Mouse (Mus musculus) liver, embryonic 15.5 days (tissue): ENCODE measurements around the gene Nedd8. TPM values are rescaled to one million over a fixed set of nuclear protein-coding genes. Genes with fewer than 3 reads are reported as not detected.

Experiments used
- ATAC-seq: fragments of 200-750 bp; cut with Nextera tagmentation; 2 replicates; pipeline ENCODE4 v1.8.0; 2017; ENCODE audit warnings: moderate number of reproducible peaks, mild to moderate bottlenecking, moderate library complexity; ENCODE audit not compliant: insufficient read depth
- H3K27ac ChIP-seq: fragments of 300-500 bp; sonication (generic); replicated peaks from 2 replicates; pipeline ENCODE4 v1.5.1; 2015; ENCODE audit warnings: mild to moderate bottlenecking, inconsistent platforms
- H3K27me3 ChIP-seq: fragments of 300-500 bp; sonication (generic); 2 replicates; pipeline ENCODE4 v1.6.1; 2015; ENCODE audit warnings: mild to moderate bottlenecking, inconsistent platforms
- H3K36me3 ChIP-seq: fragments of 300-500 bp; sonication (generic); replicated peaks from 2 replicates; pipeline ENCODE4 v1.6.1; 2015; ENCODE audit warnings: moderate library complexity, mild to moderate bottlenecking, inconsistent platforms
- H3K4me1 ChIP-seq: fragments of 300-500 bp; sonication (generic); replicated peaks from 2 replicates; pipeline ENCODE4 v1.6.1; 2015; ENCODE audit warnings: inconsistent platforms
- H3K4me2 ChIP-seq: fragments of 300-500 bp; sonication (generic); 2 replicates; pipeline ENCODE4 v1.6.1; 2015; ENCODE audit warnings: moderate library complexity, mild to moderate bottlenecking, inconsistent platforms
- H3K4me3 ChIP-seq: fragments of 300-500 bp; sonication (generic); replicated peaks from 2 replicates; pipeline ENCODE4 v1.5.1; 2015; ENCODE audit warnings: mild to moderate bottlenecking, inconsistent platforms
- H3K9ac ChIP-seq: fragments of 300-500 bp; sonication (generic); 2 replicates; pipeline ENCODE4 v1.6.1; 2015; ENCODE audit warnings: moderate library complexity, mild to moderate bottlenecking, inconsistent platforms
- H3K9me3 ChIP-seq: fragments of 300-500 bp; sonication (generic); replicated peaks from 2 replicates; pipeline ENCODE4 v1.6.1; 2016; ENCODE audit warnings: inconsistent platforms
- WGBS: fragments of 180-500 bp; shearing (Covaris S2); methylation state at CpG from one replicate; pipeline ENCODE4 v1.1.7; 2015; ENCODE audit warnings: mixed read lengths; ENCODE audit not compliant: insufficient replicate concordance; 5-methylcytosine and 5-hydroxymethylcytosine counted together
- polyA plus RNA-seq: library from polyadenylated mRNA; unstranded; fragments of >200 nt; fragmentation: Nextera tagmentation; extraction: Ambion mirVana; gene quantifications from 2 replicates; pipeline ENCODE4 v1.2.1, GENCODE M21; 2015

Gene Nedd8
- polyA plus RNA-seq, 1 experiment from 2014 or later: 233 TPM

GRCm38 (mm10) chr14:55671486-55671832 is 465 bp downstream of the Nedd8 start:
- Histone ChIP-seq H3K9ac (peak overlapping the region; percentile 76), H3K9me3 (no peaks in the 10 kb centered on the region), H3K27me3 (no peaks in the 10 kb centered on the region), H3K4me2 (peak overlapping the region; percentile 75), H3K4me3 (peak overlapping the region; percentile 79), H3K27ac (peak overlapping the region; percentile 88), H3K36me3 (peaks cover 28% of the 10 kb centered on the region), H3K4me1 (peaks cover 32% of the 10 kb centered on the region)
- peak; percentile 33; the same call in 1 of the 2 replicates for ATAC-seq
- WGBS: 0% methylated on average over 12 of the region's 12 CpGs

GRCm38 (mm10) chr14:55660636-55661035 is 11.3 kb downstream of the Nedd8 start:
- Histone ChIP-seq H3K36me3 (peaks cover 46% of the 10 kb centered on the region), H3K27ac (peak overlapping the region; percentile 41; the same call in 1 of the 2 replicates), H3K4me3 (peak overlapping the region; percentile 77), H3K4me1 (peaks cover 26% of the 10 kb centered on the region), H3K9me3 (no peaks in the 10 kb centered on the region), H3K4me2 (peak overlapping the region; percentile 74), H3K9ac (no peak overlapping the region; the same call in 1 of the 2 replicates), H3K27me3 (no peaks in the 10 kb centered on the region)
- 50% methylated on average over 2 of the region's 2 CpGs for WGBS
- ATAC-seq: peak; percentile 9; the same call in 1 of the 2 replicates

GRCm38 (mm10) chr14:55659960-55660573 is 11.9 kb downstream of the Nedd8 start, which contains the start of gene Mdp1:
TSS of gene Mdp1 (minus strand) at chr14:55660508.
- WGBS: under 1% methylated on average over 39 of the region's 39 CpGs
- ATAC-seq: peak; percentile 94
- H3K9ac ChIP-seq: peak within 1 kb of the TSS; percentile 72
- H3K9me3 ChIP-seq: no peaks in the 10 kb centered on the region
- H3K4me2 ChIP-seq: peak within 1 kb of the TSS; percentile 74
- H3K4me1 ChIP-seq: peaks cover 26% of the 10 kb centered on the region
- no peaks in the 10 kb centered on the region for H3K27me3 ChIP-seq
- peak within 1 kb of the TSS; percentile 78 for H3K27ac ChIP-seq
- H3K36me3 ChIP-seq: peaks cover 44% of the 10 kb centered on the region
- peak within 1 kb of the TSS; percentile 77 for H3K4me3 ChIP-seq

GRCm38 (mm10) chr14:55658011-55658410 is 13.9 kb downstream of the Nedd8 start:
- Histone ChIP-seq H3K9ac (no peak overlapping the region), H3K27me3 (no peaks in the 10 kb centered on the region), H3K27ac (no peak overlapping the region), H3K9me3 (no peaks in the 10 kb centered on the region), H3K4me3 (no peak overlapping the region), H3K4me1 (peaks cover 26% of the 10 kb centered on the region), H3K36me3 (peaks cover 32% of the 10 kb centered on the region), H3K4me2 (no peak overlapping the region)
- no peak for ATAC-seq
- 83% methylated on average over 5 of the region's 5 CpGs for WGBS

- WGBS: 80% methylated on average over 3 of the region's 3 CpGs
- no peaks in the 10 kb centered on the region for H3K9me3 ChIP-seq
- H3K9ac ChIP-seq: no peak overlapping the region
- peaks cover 24% of the 10 kb centered on the region for H3K36me3 ChIP-seq
- no peak overlapping the region for H3K4me3 ChIP-seq
- no peaks in the 10 kb centered on the region for H3K27me3 ChIP-seq
- peaks cover 26% of the 10 kb centered on the region for H3K4me1 ChIP-seq
- H3K4me2 ChIP-seq: no peak overlapping the region
- ATAC-seq: no peak
- no peak overlapping the region for H3K27ac ChIP-seq
These were observed 15.0 kb downstream of the Nedd8 start for GRCm38 (mm10) chr14:55656935-55657334.

- no peak overlapping the region for H3K4me2 ChIP-seq
- H3K27me3 ChIP-seq: no peaks in the 10 kb centered on the region
- 73% methylated on average over 7 of the region's 7 CpGs for WGBS
- no peak overlapping the region for H3K4me3 ChIP-seq
- H3K9ac ChIP-seq: no peak overlapping the region
- no peak overlapping the region for H3K27ac ChIP-seq
- ATAC-seq: no peak
- H3K4me1 ChIP-seq: peaks cover 10% of the 10 kb centered on the region; the same call in 1 of the 2 replicates
- peaks cover 7% of the 10 kb centered on the region for H3K36me3 ChIP-seq
- no peaks in the 10 kb centered on the region for H3K9me3 ChIP-seq
These were observed 20.4 kb downstream of the Nedd8 start for GRCm38 (mm10) chr14:55651528-55651927.

- Histone ChIP-seq H3K4me1 (peaks cover 25% of the 10 kb centered on the region), H3K9me3 (no peaks in the 10 kb centered on the region), H3K27me3 (no peaks in the 10 kb centered on the region), H3K4me3 (no peak within 1 kb of the TSS), H3K4me2 (no peak within 1 kb of the TSS), H3K36me3 (peaks cover 15% of the 10 kb centered on the region), H3K9ac (no peak within 1 kb of the TSS), H3K27ac (no peak within 1 kb of the TSS)
- 67% methylated on average over 2 of the region's 2 CpGs for WGBS
- ATAC-seq: no peak
These were observed 22.0 kb downstream of the Nedd8 start, which contains the start of gene Tssk4 for GRCm38 (mm10) chr14:55649884-55650283. TSS of gene Tssk4 (plus strand) at chr14:55650184.

GRCm38 (mm10) chr14:55644261-55644888 is 27.5 kb downstream of the Nedd8 start:
- no peaks in the 10 kb centered on the region for H3K9me3 ChIP-seq
- no peak for ATAC-seq
- 17% methylated on average over 17 of the region's 17 CpGs for WGBS
- H3K27ac ChIP-seq: peak overlapping the region; percentile 91
- H3K4me2 ChIP-seq: peak overlapping the region; percentile 90
- peaks cover 40% of the 10 kb centered on the region for H3K36me3 ChIP-seq
- peak overlapping the region; percentile 97 for H3K9ac ChIP-seq
- peak overlapping the region; percentile 96 for H3K4me3 ChIP-seq
- H3K4me1 ChIP-seq: peaks cover 62% of the 10 kb centered on the region
- no peaks in the 10 kb centered on the region for H3K27me3 ChIP-seq

- H3K4me3 ChIP-seq: peak within 1 kb of the TSS; percentile 96
These were observed 28.6 kb downstream of the Nedd8 start, which contains the start of gene Tm9sf1 for GRCm38 (mm10) chr14:55643060-55643907. TSS of gene Tm9sf1 (minus strand) at chr14:55643806.

GRCm38 (mm10) chr14:55642679-55643059 is 29.3 kb downstream of the Nedd8 start:
- Histone ChIP-seq H3K4me1 (peaks cover 62% of the 10 kb centered on the region), H3K36me3 (peaks cover 57% of the 10 kb centered on the region)
- no peak; the same call in 1 of the 2 replicates for ATAC-seq

More at GRCm38 (mm10) chr14:55643060-55643907, 28.6 kb downstream of the Nedd8 start, which contains the start of gene Tm9sf1:
- peak; percentile 89 for ATAC-seq
- H3K9ac ChIP-seq: peak within 1 kb of the TSS; percentile 97
- peak within 1 kb of the TSS; percentile 90 for H3K4me2 ChIP-seq
- H3K27ac ChIP-seq: peak within 1 kb of the TSS; percentile 91
- WGBS: under 1% methylated on average over 89 of the region's 89 CpGs
- peaks cover 62% of the 10 kb centered on the region for H3K4me1 ChIP-seq
- no peaks in the 10 kb centered on the region for H3K9me3 ChIP-seq
- H3K27me3 ChIP-seq: no peaks in the 10 kb centered on the region
- H3K36me3 ChIP-seq: peaks cover 51% of the 10 kb centered on the region

More at GRCm38 (mm10) chr14:55642679-55643059, 29.3 kb downstream of the Nedd8 start:
- Histone ChIP-seq H3K27ac (peak overlapping the region; percentile 91), H3K9ac (peak overlapping the region; percentile 97), H3K4me2 (peak overlapping the region; percentile 90), H3K27me3 (no peaks in the 10 kb centered on the region), H3K9me3 (no peaks in the 10 kb centered on the region), H3K4me3 (peak overlapping the region; percentile 96)
- 19% methylated on average over 8 of the region's 8 CpGs for WGBS
